Mouse (Mus musculus) kidney, adult 18-20 months (tissue): ENCODE measurements around the gene Tpm1.

Experiments used
- DNase-seq: peaks from one replicate; pipeline ENCODE4 v3.0.0; 2021

Tpm1 gene

DNA sequence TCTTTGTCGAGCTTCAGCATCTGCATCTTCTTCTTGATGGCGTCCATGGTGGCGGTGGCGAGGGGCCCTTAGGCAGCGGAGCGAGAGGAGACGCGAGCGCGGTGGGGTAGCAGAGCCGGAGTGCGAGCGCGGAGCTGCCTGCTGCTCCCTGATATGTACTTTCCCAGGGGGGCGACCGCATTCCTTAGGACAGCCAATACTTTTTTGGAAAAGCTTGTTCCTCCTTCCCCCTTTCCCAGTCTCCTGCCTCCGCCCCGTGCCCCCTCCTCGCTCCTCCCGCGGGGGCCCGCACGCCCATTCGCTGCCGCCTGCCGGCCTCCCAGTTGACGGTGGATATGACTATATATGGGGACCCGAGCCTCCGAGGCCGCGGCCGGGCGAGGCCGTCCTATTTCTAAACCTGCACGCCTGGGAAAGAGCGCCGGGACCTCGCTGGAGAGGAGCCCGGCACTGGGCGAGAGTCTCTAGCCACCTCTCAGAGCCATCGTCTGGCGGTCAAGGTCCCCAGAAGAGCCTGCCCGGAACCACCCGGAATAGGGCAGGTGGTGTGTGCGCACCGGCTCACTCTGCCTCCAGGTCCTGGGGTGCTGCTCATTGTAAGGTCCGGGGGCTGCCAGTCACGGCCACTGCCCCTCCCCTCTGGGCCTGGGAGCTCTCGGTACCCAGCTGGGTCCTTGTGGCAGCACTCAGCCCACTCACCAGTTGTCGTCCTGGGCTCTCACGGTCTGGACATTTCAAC lies at the start of gene Tpm1:
Gene Tpm1 (minus strand): TSS at position 321 of the 739 bp plus-strand sequence.
- peak; percentile 65 for DNase-seq

GRCm38 (mm10) chr9:67094371-67094770 lies 45.2 kb upstream of the Tpm1 start:
- DNase-seq, result no peak

- DNase-seq, result no peak
Measured at GRCm38 (mm10) chr9:67092210-67092609, 43.0 kb upstream of the Tpm1 start.

DNA sequence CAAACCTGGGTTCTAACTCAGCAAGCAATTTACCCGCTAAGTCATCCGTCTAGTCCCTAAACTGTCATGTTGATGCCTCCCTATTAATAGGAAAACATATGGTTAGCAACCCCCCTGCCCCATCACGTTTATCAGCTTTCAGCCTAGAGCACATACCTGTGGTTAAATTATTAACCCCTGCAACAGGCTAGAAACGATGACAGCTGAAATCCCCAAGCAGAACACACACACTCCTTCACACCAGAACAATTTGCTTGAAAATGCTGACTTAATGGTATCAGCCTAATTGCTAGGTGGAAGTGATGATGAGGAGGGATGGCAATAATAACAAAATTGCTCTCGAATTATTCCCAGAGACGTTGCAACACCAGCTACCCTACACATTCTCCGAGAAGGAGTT lies 42.4 kb upstream of the Tpm1 start:
- no peak for DNase-seq

GRCm38 (mm10) chr9:67091151-67091550 lies 41.9 kb upstream of the Tpm1 start:
- DNase-seq, result no peak

DNA sequence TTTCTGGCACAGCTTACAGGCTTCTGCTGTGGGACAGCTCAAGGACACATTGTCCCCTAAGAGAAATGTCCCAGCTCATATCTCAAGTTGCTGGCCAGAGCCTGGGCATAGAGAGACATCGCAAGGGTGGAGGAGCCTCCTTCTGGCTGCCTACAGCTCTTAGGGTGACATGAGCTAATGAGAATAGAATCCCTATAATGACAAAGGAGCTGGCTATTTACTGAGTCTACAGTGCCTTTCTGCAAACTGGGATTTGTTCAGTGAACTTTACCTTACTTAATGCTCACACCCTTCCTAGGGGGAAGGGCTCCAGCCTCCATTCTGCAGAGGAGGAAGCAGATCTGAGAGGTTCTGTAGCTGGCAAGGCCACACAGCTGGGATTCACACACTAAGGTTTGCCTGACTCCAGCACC lies 41.4 kb upstream of the Tpm1 start:
- DNase-seq, result no peak

DNA sequence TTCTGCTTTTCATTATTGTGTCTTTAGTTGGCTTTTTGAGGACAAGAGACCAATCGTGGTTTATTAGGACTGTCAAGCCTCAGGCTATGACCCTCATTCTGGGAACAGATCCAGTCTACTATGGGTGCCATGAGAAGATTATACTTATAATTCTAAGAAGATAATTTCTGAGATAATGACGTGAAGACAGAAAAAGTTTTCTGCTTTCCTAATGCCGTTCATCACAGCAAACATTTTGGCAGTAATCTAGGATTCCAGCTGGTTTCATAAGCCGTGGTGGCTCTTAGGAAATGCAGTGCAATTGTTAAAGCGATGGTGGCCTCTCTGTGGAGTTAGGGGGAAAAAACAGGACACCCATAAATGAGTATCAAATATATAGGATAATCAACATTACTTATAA lies 40.0 kb upstream of the Tpm1 start:
- no peak for DNase-seq

- no peak for DNase-seq
Measured at GRCm38 (mm10) chr9:67083801-67084200, 34.6 kb upstream of the Tpm1 start.

GRCm38 (mm10) chr9:67081688-67082087 lies 32.5 kb upstream of the Tpm1 start:
- no peak for DNase-seq

GRCm38 (mm10) chr9:67077658-67078319 lies 28.6 kb upstream of the Tpm1 start:
- peak; percentile 23 for DNase-seq

DNA sequence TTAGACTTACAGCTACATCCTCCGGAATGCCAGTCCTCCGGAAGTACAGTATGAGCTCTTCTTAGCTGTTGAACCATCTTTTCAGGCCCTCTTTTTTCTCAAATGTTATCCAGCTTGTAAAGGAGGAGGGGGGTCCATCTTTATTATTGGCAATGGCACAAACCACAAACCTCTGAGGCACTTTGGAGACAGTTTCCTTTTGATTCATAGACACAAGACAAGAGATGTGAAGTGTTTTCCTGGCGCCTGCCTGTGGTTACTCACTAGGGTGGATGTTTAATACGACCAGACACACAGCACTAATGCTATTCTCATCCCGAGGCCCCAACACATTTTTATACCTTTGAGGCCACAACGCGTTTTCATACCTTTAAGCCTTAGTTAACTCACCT lies 28.1 kb upstream of the Tpm1 start:
- DNase-seq, result no peak

DNA sequence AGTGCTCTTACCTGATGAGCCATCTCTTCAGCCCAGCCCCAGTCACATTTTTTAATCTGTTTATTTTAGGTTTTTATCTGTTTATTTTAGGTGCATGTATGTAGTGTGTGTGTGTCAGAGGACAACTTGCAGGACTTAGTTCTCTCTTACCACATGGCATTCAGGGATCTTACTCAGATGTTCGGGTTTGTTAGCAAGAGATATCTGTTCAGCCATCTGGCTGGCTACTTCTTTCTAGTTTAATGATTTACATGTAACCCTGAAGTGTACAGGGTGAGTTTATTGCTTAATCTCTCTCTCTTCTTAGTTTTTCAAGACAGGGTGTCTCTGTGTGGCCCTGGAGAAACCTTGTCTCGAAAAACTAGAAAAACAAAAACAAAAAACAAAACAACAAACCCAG lies 23.0 kb upstream of the Tpm1 start:
- no peak for DNase-seq

DNA sequence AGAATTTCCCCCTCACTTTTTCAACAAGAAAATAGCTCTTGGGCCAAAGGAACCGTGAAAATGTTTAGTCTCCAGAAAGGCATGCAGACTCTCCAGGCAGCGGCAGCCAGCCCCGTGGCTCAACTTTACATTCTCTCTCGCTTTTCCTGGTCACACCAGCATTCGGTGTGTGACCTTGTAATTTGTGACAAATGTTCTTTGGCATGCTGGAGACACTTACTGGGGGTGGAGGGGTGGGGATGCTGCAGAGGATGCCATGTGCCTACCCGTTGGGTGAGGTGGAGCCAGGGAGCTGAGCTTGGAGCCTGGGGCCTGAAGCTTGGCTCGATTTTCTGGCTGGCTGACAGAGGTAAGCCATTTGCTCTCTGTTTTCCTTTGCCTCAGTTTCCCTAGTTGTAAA lies 22.4 kb upstream of the Tpm1 start:
- no peak for DNase-seq

- DNase-seq, result no peak
Measured at GRCm38 (mm10) chr9:67071103-67071502, 21.9 kb upstream of the Tpm1 start.

GRCm38 (mm10) chr9:67066616-67067015 lies 17.4 kb upstream of the Tpm1 start:
- DNase-seq, result no peak

GRCm38 (mm10) chr9:67059714-67060113 lies 10.5 kb upstream of the Tpm1 start:
- DNase-seq, result no peak

DNA sequence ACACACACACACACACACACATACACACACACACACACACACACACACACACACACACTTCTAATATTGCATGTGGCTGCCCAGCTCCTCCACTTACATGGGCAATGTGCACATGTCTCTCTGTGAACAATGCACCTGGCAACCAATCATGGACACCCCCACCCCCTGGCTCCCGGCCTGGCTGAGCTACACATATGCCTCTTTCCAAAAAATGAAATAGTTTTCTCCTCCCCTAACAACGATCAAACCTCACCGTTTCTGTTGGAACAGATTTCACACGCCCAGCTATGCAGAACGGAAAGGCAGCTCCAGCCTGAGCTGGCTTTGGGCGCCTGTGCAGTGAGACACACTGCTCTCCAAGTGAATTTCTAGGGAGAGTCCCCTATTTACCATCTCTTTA lies 9.2 kb upstream of the Tpm1 start:
- no peak for DNase-seq

- DNase-seq, result no peak
Measured at GRCm38 (mm10) chr9:67050736-67051337, 1.6 kb upstream of the Tpm1 start.

DNA sequence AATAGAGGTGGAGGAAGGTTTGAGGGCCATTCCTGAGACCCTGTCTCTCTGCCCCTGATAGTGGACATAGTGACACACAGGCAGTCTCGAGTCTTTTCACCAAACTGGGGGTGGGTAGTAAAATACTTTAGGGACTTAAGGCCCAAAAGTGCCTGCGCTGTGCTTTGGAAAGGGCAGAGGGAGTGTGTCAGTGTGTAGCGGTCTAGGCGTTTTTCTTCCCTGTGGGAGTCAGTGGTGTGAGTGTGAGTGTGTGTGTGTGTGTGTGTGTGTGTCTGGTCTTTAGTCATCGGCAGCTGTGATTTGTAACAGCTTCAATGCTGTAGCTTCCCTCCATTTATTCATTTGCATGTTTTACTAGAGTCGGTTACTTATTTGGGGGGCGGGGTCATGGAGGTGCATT lies 630 bp upstream of the Tpm1 start:
- DNase-seq, result no peak

DNA sequence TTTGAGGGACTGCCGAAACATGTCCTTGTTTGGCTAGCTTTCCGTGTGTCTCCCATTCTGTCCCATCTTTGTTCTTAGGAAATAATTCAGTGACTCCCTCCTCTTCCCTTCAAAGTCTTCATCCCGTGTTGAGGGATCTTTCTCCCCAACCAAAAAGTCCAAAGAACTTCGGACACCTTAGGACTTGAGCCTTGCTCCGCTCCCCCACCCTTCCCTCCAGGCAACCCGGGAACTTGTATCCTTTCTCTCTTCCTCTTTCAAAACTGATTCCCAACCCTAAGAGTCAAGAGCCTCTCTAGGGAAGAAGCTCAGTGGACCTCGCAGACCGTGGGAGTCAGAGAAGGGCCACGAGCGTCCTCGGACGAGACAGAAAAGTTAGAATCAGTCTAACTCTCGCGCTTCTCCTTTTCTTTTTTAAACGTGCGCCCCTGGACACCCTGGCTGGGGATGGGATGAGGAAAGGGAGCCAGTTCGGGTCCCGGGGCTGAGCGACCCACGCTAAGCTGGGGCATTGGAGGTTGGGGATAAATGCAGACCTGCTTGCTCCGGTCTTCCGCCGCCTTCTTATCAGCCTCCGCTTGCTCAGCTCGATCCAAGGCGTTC lies 622 bp downstream of the Tpm1 start:
- DNase-seq, result peak; percentile 29

DNA sequence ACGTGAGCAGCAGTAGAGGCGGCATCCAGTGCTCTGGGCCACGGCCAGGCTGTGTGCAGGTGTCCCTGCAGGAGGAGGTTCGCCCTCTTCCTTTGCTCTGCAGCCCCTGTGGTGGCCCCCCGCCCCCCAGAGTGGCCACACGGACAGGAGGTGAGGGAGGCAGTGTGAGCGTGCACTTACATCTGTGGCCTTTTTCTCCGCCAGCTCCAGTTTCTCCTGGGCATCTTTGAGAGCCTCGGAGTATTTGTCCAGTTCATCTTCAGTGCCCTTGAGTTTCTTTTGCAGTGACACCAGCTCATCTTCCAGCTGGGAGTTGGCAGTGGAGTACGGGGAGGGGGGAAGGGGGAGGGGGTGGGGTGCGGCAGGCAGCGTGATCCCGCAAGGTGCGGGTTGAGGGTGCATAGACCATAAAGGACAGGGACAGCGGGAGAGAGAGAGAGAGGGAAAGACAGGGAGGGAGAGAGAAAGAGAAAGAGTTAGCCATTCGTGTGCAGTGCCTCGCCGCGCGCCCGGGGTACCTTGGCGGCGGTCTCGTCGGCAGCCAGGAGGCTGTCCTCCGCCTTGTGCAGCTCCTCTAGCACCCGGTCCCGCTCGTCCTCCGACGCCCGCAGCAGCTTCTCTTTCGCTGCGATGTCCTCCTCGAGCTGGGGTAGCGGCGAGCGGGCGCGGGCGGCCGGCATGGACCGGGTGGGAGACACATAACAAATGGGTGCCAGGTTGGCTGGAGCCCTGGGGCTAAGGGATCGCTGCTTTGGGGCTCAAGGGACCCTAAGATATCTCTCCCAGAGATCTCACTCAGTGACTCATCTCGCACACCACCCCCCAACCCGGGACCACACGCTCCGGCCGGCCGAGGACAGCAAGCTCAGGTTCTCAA lies 1.4 kb downstream of the Tpm1 start:
- peak; percentile 34 for DNase-seq

DNA sequence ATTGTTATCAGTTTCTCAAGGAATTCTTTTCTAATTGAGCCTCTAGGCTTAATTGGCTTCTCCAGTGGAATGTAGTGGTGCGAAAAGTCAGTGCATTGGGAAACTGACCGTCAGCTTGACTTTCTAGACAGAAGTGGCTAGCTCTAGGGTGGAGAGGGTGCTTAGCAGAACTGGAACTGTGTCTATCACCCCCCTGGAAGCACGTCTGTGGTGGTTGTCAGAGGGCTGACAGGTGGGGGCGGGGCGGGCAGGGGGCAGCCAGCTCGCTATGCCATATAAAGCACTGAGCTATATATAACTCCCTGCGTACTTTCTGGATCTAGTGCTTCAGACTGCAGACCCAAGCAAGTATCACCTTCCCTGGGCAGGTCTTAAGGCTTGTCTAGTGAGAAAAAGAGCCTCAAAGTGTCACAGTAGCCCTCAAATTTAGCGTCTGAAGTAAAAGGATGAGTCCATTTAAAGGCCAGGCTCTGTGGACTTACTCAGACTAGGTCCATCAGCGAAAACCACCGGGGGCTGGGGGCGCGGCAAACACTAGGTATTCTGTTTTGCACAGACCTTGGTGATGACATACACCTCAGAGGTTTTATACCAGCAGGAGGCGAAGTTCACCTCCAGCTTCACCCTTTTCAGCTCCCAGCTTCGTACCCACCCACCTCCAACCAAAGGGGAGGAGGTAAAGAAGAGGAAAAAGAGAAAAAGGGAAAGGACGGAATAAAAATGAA lies 2.2 kb downstream of the Tpm1 start:
- DNase-seq, result no peak
